Mouse (Mus musculus): Measurements from ENCODE around the gene Kansl1. TPM values are rescaled to one million over a fixed set of nuclear protein-coding genes. Genes with fewer than 3 reads are reported as not detected.

The Kansl1 gene
- polyA plus RNA-seq, 1 experiment from 2014 or later = 31.7 TPM

- Histone ChIP-seq H3K36me3 (ENCODE audit: control insufficient read depth, insufficient read depth, low read length) (no peaks in the 10 kb centered on the region), H3K27me3 (ENCODE audit: control insufficient read depth, insufficient read depth, low read length) (no peaks in the 10 kb centered on the region), H3K9me3 (ENCODE audit: control insufficient read depth, low read length) (no peaks in the 10 kb centered on the region), H3K4me1 (ENCODE audit: control insufficient read depth, insufficient read depth, low read length) (peaks cover 5% of the 10 kb centered on the region; the same call in 1 of the 2 replicates), H3K4me3 (ENCODE audit: low read depth, low read length) (peak overlapping the region; percentile 88), H3K27ac (ENCODE audit: low read depth, low read length) (peak overlapping the region; percentile 100), H3K9ac (ENCODE audit: low read length) (peak overlapping the region; percentile 99), H3K4me2 (peak overlapping the region; percentile 57)
- DNase-seq (ENCODE audit: low spot score, missing footprints) (peak; percentile 100), ATAC-seq (ENCODE audit: low FRiP score) (peak; percentile 95)
- WGBS = under 1% methylated on average over 59 of the region's 82 CpGs
Measured at GRCm38 (mm10) chr11:104442333-104443136, 26.1 kb downstream of the Kansl1 start.

- no peaks in the 10 kb centered on the region for H3K27me3 ChIP-seq (ENCODE audit: control insufficient read depth, insufficient read depth, low read length)
- peaks cover 5% of the 10 kb centered on the region; the same call in 1 of the 2 replicates for H3K4me1 ChIP-seq (ENCODE audit: control insufficient read depth, insufficient read depth, low read length)
- H3K4me2 ChIP-seq = peak overlapping the region; percentile 56
- no peaks in the 10 kb centered on the region for H3K9me3 ChIP-seq (ENCODE audit: control insufficient read depth, low read length)
- H3K4me3 ChIP-seq (ENCODE audit: low read depth, low read length) = peak overlapping the region; percentile 88
- ATAC-seq (ENCODE audit: low FRiP score) (peak; percentile 72), DNase-seq (ENCODE audit: low spot score, missing footprints) (peak; percentile 97)
- H3K9ac ChIP-seq (ENCODE audit: low read length) = peak overlapping the region; percentile 99
- WGBS = 1% methylated on average over 47 of the region's 92 CpGs
- peak overlapping the region; percentile 100 for H3K27ac ChIP-seq (ENCODE audit: low read depth, low read length)
- no peaks in the 10 kb centered on the region for H3K36me3 ChIP-seq (ENCODE audit: control insufficient read depth, insufficient read depth, low read length)
Measured at GRCm38 (mm10) chr11:104441475-104442332, 27.0 kb downstream of the Kansl1 start.

- no peaks in the 10 kb centered on the region for H3K36me3 ChIP-seq (ENCODE audit: control insufficient read depth, insufficient read depth, low read length)
- peak overlapping the region; percentile 99 for H3K9ac ChIP-seq (ENCODE audit: low read length)
- no peak for ATAC-seq (ENCODE audit: low FRiP score)
- H3K4me3 ChIP-seq (ENCODE audit: low read depth, low read length) = peak overlapping the region; percentile 88
- no peaks in the 10 kb centered on the region for H3K9me3 ChIP-seq (ENCODE audit: control insufficient read depth, low read length)
- H3K27me3 ChIP-seq (ENCODE audit: control insufficient read depth, insufficient read depth, low read length) = no peaks in the 10 kb centered on the region
- H3K27ac ChIP-seq (ENCODE audit: low read depth, low read length) = peak overlapping the region; percentile 100
- H3K4me2 ChIP-seq = peak overlapping the region; percentile 56
- peak; percentile 92 for DNase-seq (ENCODE audit: low spot score, missing footprints)
- H3K4me1 ChIP-seq (ENCODE audit: control insufficient read depth, insufficient read depth, low read length) = peaks cover 5% of the 10 kb centered on the region; the same call in 1 of the 2 replicates
- WGBS = under 1% methylated on average over 20 of the region's 20 CpGs
Measured at GRCm38 (mm10) chr11:104440521-104441474, 27.9 kb downstream of the Kansl1 start.

- WGBS = 63% methylated on average over 2 of the region's 2 CpGs
- no peak for DNase-seq (ENCODE audit: low spot score, missing footprints)
- H3K4me2 ChIP-seq = peak overlapping the region; percentile 37
Measured at GRCm38 (mm10) chr11:104439703-104440102, 29.0 kb downstream of the Kansl1 start.

GRCm38 (mm10) chr11:104438450-104438849 is 30.2 kb downstream of the Kansl1 start:
- no peak overlapping the region for H3K27ac ChIP-seq (ENCODE audit: low read depth, low read length)
- no peak for ATAC-seq (ENCODE audit: low FRiP score)
- DNase-seq (ENCODE audit: low spot score, missing footprints) = no peak
- H3K4me3 ChIP-seq (ENCODE audit: low read depth, low read length) = no peak overlapping the region
- H3K9me3 ChIP-seq (ENCODE audit: control insufficient read depth, low read length) = no peaks in the 10 kb centered on the region
- no peaks in the 10 kb centered on the region for H3K36me3 ChIP-seq (ENCODE audit: control insufficient read depth, insufficient read depth, low read length)
- H3K4me2 ChIP-seq = no peak overlapping the region; the same call in 1 of the 2 replicates
- H3K4me1 ChIP-seq (ENCODE audit: control insufficient read depth, insufficient read depth, low read length) = peaks cover 2% of the 10 kb centered on the region; the same call in 1 of the 2 replicates
- no peak overlapping the region for H3K9ac ChIP-seq (ENCODE audit: low read length)
- no peaks in the 10 kb centered on the region for H3K27me3 ChIP-seq (ENCODE audit: control insufficient read depth, insufficient read depth, low read length)

More at GRCm38 (mm10) chr11:104439703-104440102, 29.0 kb downstream of the Kansl1 start:
- H3K9me3 ChIP-seq (ENCODE audit: control insufficient read depth, low read length) = no peaks in the 10 kb centered on the region
- no peak overlapping the region for H3K4me3 ChIP-seq (ENCODE audit: low read depth, low read length)
- H3K4me1 ChIP-seq (ENCODE audit: control insufficient read depth, insufficient read depth, low read length) = peaks cover 5% of the 10 kb centered on the region; the same call in 1 of the 2 replicates
- H3K36me3 ChIP-seq (ENCODE audit: control insufficient read depth, insufficient read depth, low read length) = no peaks in the 10 kb centered on the region
- H3K27ac ChIP-seq (ENCODE audit: low read depth, low read length) = no peak overlapping the region
- H3K27me3 ChIP-seq (ENCODE audit: control insufficient read depth, insufficient read depth, low read length) = no peaks in the 10 kb centered on the region
- no peak overlapping the region for H3K9ac ChIP-seq (ENCODE audit: low read length)
- ATAC-seq (ENCODE audit: low FRiP score) = no peak

- 83% methylated on average over 2 of the region's 2 CpGs for WGBS
- no peak for ATAC-seq (ENCODE audit: low FRiP score)
Measured at GRCm38 (mm10) chr11:104436394-104436954, 32.2 kb downstream of the Kansl1 start.

GRCm38 (mm10) chr11:104435753-104436152 is 32.9 kb downstream of the Kansl1 start:
- no peaks in the 10 kb centered on the region for H3K27me3 ChIP-seq (ENCODE audit: control insufficient read depth, insufficient read depth, low read length)
- no peaks in the 10 kb centered on the region for H3K9me3 ChIP-seq (ENCODE audit: control insufficient read depth, low read length)
- H3K9ac ChIP-seq (ENCODE audit: low read length) = no peak overlapping the region
- no peaks in the 10 kb centered on the region for H3K36me3 ChIP-seq (ENCODE audit: control insufficient read depth, insufficient read depth, low read length)
- H3K27ac ChIP-seq (ENCODE audit: low read depth, low read length) = no peak overlapping the region
- ATAC-seq (ENCODE audit: low FRiP score) (no peak), DNase-seq (ENCODE audit: low spot score, missing footprints) (peak; percentile 19)
- H3K4me3 ChIP-seq (ENCODE audit: low read depth, low read length) = no peak overlapping the region
- H3K4me1 ChIP-seq (ENCODE audit: control insufficient read depth, insufficient read depth, low read length) = 0 out of 2 replicates have a peak, but pooled peaks cover 2% of the 10 kb centered on the region
- H3K4me2 ChIP-seq = no peak overlapping the region

More at GRCm38 (mm10) chr11:104436394-104436954, 32.2 kb downstream of the Kansl1 start:
- no peaks in the 10 kb centered on the region for H3K27me3 ChIP-seq (ENCODE audit: control insufficient read depth, insufficient read depth, low read length)
- no peaks in the 10 kb centered on the region for H3K9me3 ChIP-seq (ENCODE audit: control insufficient read depth, low read length)
- no peak overlapping the region for H3K9ac ChIP-seq (ENCODE audit: low read length)
- H3K4me3 ChIP-seq (ENCODE audit: low read depth, low read length) = no peak overlapping the region
- no peaks in the 10 kb centered on the region for H3K36me3 ChIP-seq (ENCODE audit: control insufficient read depth, insufficient read depth, low read length)
- no peak overlapping the region for H3K27ac ChIP-seq (ENCODE audit: low read depth, low read length)
- peak; percentile 84 for DNase-seq (ENCODE audit: low spot score, missing footprints)
- H3K4me2 ChIP-seq = no peak overlapping the region
- H3K4me1 ChIP-seq (ENCODE audit: control insufficient read depth, insufficient read depth, low read length) = 0 out of 2 replicates have a peak, but pooled peaks cover 2% of the 10 kb centered on the region

- ATAC-seq (ENCODE audit: low FRiP score) = no peak
- Histone ChIP-seq H3K36me3 (ENCODE audit: control insufficient read depth, insufficient read depth, low read length) (no peaks in the 10 kb centered on the region), H3K4me3 (ENCODE audit: low read depth, low read length) (no peak overlapping the region), H3K9ac (ENCODE audit: low read length) (no peak overlapping the region), H3K4me1 (ENCODE audit: control insufficient read depth, insufficient read depth, low read length) (0 out of 2 replicates have a peak, but pooled peaks cover 2% of the 10 kb centered on the region), H3K4me2 (no peak overlapping the region), H3K9me3 (ENCODE audit: control insufficient read depth, low read length) (no peaks in the 10 kb centered on the region), H3K27ac (ENCODE audit: low read depth, low read length) (no peak overlapping the region), H3K27me3 (ENCODE audit: control insufficient read depth, insufficient read depth, low read length) (no peaks in the 10 kb centered on the region)
- 89% methylated on average over 1 of the region's 1 CpGs for WGBS
- DNase-seq (ENCODE audit: low spot score, missing footprints) = peak; percentile 56
Measured at GRCm38 (mm10) chr11:104435141-104435540, 33.5 kb downstream of the Kansl1 start.
